Mouse (Mus musculus): ENCODE measurements around the gene Dusp9. TPM values are rescaled to one million over a fixed set of nuclear protein-coding genes. Genes with fewer than 3 reads are reported as not detected.

Dusp9 gene
- polyA plus RNA-seq, 1 experiment = 2.9 TPM

DNA sequence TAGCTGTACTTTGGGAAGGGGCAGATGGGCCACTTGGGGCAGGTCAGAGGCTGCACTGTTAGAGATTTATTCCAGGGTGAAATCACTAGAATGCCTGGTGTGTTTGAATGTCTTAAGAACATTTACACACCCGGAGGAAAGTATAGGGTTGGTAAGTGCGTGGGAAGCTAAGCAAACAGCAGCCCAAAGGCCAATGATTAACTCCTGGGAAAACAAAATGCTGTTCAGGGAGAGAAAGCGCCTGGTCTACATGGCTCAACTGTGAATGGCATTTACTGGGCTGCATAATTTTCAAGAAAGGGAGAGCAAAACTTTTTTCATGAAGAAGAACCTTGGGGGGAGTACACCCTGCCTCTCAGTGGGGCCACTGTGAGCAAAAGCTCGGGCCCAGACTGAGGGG, 25.6 kb upstream of the Dusp9 start:
- Histone ChIP-seq H3K27me3 (ENCODE audit: control insufficient read depth, insufficient read depth, insufficient read length) (peaks cover 4% of the 10 kb centered on the region), H3K36me3 (ENCODE audit: control insufficient read depth, insufficient read depth) (no peaks in the 10 kb centered on the region), H3K4me3 (no peak overlapping the region), H3ac (ENCODE audit: control insufficient read depth, insufficient read length) (no peak overlapping the region), H3K79me2 (ENCODE audit: control insufficient read depth, insufficient read depth) (no peaks in the 10 kb centered on the region), H3K4me2 (ENCODE audit: low read depth) (no peak overlapping the region)
- TF ChIP-seq TCF12 (IDR thresholded peaks at IDR 0.05; ENCODE audit: insufficient read depth, poor library complexity, severe bottlenecking) (no peak), REST (IDR thresholded peaks at IDR 0.05; ENCODE audit: insufficient read depth, insufficient read length) (no peak), POLR2A (IDR thresholded peaks at IDR 0.05; ENCODE audit: insufficient read length, low read depth) (no peak), USF1 (IDR thresholded peaks at IDR 0.05; ENCODE audit: low read depth) (no peak), SRF (IDR thresholded peaks at IDR 0.05; ENCODE audit: control insufficient read depth, insufficient read length, low read depth) (no peak), POLR2AphosphoS2 (IDR thresholded peaks at IDR 0.05; ENCODE audit: insufficient read length, low read depth) (no peak), CEBPB (IDR thresholded peaks at IDR 0.05; ENCODE audit: insufficient read depth, poor library complexity, severe bottlenecking) (no peak), MAX (IDR thresholded peaks at IDR 0.05; ENCODE audit: low read depth) (no peak), E2F4 (IDR thresholded peaks at IDR 0.05; ENCODE audit: insufficient read depth) (no peak), TCF3 (IDR thresholded peaks at IDR 0.05; ENCODE audit: insufficient read length, low read depth) (no peak), MYOD1 (IDR thresholded peaks at IDR 0.05; ENCODE audit: control insufficient read depth in 1 of 3, insufficient read length in 2 of 3, low read depth in 2 of 3) (no peak), MYOG (IDR thresholded peaks at IDR 0.05; ENCODE audit: control insufficient read depth in 1 of 3, insufficient read depth in 1 of 3, insufficient read length in 2 of 3, low read depth in 2 of 3) (no peak)

GRCm38 (mm10) chrX:73615876-73616275, 23.3 kb upstream of the Dusp9 start:
- H3K79me2 ChIP-seq (ENCODE audit: control insufficient read depth, insufficient read depth) = no peaks in the 10 kb centered on the region
- no peak overlapping the region for H3K4me2 ChIP-seq (ENCODE audit: low read depth)
- H3ac ChIP-seq (ENCODE audit: control insufficient read depth, insufficient read length) = no peak overlapping the region
- TF ChIP-seq POLR2AphosphoS2 (IDR thresholded peaks at IDR 0.05; ENCODE audit: insufficient read length, low read depth) = no peak
- no peak overlapping the region for H3K4me3 ChIP-seq
- no peaks in the 10 kb centered on the region for H3K36me3 ChIP-seq (ENCODE audit: control insufficient read depth, insufficient read depth)
- H3K27me3 ChIP-seq (ENCODE audit: control insufficient read depth, insufficient read depth, insufficient read length) = no peaks in the 10 kb centered on the region

DNA sequence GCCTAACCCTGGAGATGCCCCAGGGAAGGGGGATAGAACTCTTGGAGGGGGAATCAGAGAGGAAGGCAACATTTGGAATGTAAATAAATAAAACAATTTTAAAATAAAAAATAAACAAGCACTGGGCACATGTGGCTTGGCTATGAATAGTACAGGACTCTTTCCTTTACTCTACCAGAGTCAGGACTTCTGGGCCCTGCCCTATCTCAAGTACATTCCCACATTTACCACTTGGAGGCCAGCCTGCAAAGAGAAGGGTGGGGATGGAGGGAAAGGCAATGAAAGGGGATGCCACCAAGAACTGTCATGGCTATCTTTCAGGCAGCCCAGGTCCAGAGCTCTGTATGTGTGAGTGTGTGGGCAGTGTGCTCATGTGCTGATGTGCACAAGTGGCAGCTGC, 19.8 kb upstream of the Dusp9 start:
- Histone ChIP-seq H3K36me3 (ENCODE audit: control insufficient read depth, insufficient read depth) (no peaks in the 10 kb centered on the region), H3K4me3 (no peak overlapping the region), H3K27me3 (ENCODE audit: control insufficient read depth, insufficient read depth, insufficient read length) (no peaks in the 10 kb centered on the region), H3ac (ENCODE audit: control insufficient read depth, insufficient read length) (no peak overlapping the region), H3K4me2 (ENCODE audit: low read depth) (no peak overlapping the region), H3K79me2 (ENCODE audit: control insufficient read depth, insufficient read depth) (no peaks in the 10 kb centered on the region)
- TF ChIP-seq TCF3 (IDR thresholded peaks at IDR 0.05; ENCODE audit: insufficient read length, low read depth) (no peak), MYOD1 (IDR thresholded peaks at IDR 0.05; ENCODE audit: control insufficient read depth in 1 of 3, insufficient read length in 2 of 3, low read depth in 2 of 3) (no peak), CEBPB (IDR thresholded peaks at IDR 0.05; ENCODE audit: insufficient read depth, poor library complexity, severe bottlenecking) (no peak), MYOG (IDR thresholded peaks at IDR 0.05; ENCODE audit: control insufficient read depth in 1 of 3, insufficient read depth in 1 of 3, insufficient read length in 2 of 3, low read depth in 2 of 3) (no peak), USF1 (IDR thresholded peaks at IDR 0.05; ENCODE audit: low read depth) (no peak), E2F4 (IDR thresholded peaks at IDR 0.05; ENCODE audit: insufficient read depth) (no peak), TCF12 (IDR thresholded peaks at IDR 0.05; ENCODE audit: insufficient read depth, poor library complexity, severe bottlenecking) (no peak), POLR2A (IDR thresholded peaks at IDR 0.05; ENCODE audit: insufficient read length, low read depth) (no peak), POLR2AphosphoS2 (IDR thresholded peaks at IDR 0.05; ENCODE audit: insufficient read length, low read depth) (no peak), SRF (IDR thresholded peaks at IDR 0.05; ENCODE audit: control insufficient read depth, insufficient read length, low read depth) (no peak), MAX (IDR thresholded peaks at IDR 0.05; ENCODE audit: low read depth) (no peak), REST (IDR thresholded peaks at IDR 0.05; ENCODE audit: insufficient read depth, insufficient read length) (no peak)

- TF ChIP-seq MYOD1 (IDR thresholded peaks at IDR 0.05; ENCODE audit: control insufficient read depth in 1 of 3, insufficient read length in 2 of 3, low read depth in 2 of 3) = no peak
- no peak for TF ChIP-seq TCF12 (IDR thresholded peaks at IDR 0.05; ENCODE audit: insufficient read depth, poor library complexity, severe bottlenecking)
- TF ChIP-seq POLR2A (IDR thresholded peaks at IDR 0.05; ENCODE audit: insufficient read length, low read depth) = no peak
- TF ChIP-seq SRF (IDR thresholded peaks at IDR 0.05; ENCODE audit: control insufficient read depth, insufficient read length, low read depth) = no peak
- Histone ChIP-seq H3K36me3 (ENCODE audit: control insufficient read depth, insufficient read depth) (no peaks in the 10 kb centered on the region), H3K79me2 (ENCODE audit: control insufficient read depth, insufficient read depth) (no peaks in the 10 kb centered on the region), H3K4me3 (no peak overlapping the region), H3K4me2 (ENCODE audit: low read depth) (no peak overlapping the region), H3ac (ENCODE audit: control insufficient read depth, insufficient read length) (no peak overlapping the region), H3K27me3 (ENCODE audit: control insufficient read depth, insufficient read depth, insufficient read length) (no peaks in the 10 kb centered on the region)
Observed at GRCm38 (mm10) chrX:73619890-73620289, 19.3 kb upstream of the Dusp9 start.

DNA sequence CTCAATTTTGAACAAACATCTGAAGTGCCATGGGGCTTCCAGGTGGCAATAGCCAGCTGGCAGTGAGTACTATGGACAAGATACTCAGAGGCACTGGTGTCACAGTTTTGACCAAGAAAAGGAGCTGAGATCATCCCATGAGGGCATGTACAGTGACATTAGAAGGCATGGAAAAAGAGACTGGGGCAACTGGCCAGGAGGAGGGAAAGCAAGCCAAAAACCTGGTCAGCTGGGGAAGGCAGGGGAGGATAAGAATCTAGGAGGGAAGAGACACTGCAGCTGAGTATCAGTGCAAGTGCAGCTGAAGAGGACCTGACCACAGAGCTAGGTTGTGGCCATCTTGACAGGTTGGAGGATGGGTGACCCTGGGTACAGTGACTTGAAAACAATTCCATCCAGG, 12.2 kb upstream of the Dusp9 start:
- TF ChIP-seq CEBPB (IDR thresholded peaks at IDR 0.05; ENCODE audit: insufficient read depth, poor library complexity, severe bottlenecking) = no peak
- TF ChIP-seq REST (IDR thresholded peaks at IDR 0.05; ENCODE audit: insufficient read depth, insufficient read length) = no peak
- TF ChIP-seq TCF12 (IDR thresholded peaks at IDR 0.05; ENCODE audit: insufficient read depth, poor library complexity, severe bottlenecking) = no peak
- TF ChIP-seq E2F4 (IDR thresholded peaks at IDR 0.05; ENCODE audit: insufficient read depth) = no peak
- TF ChIP-seq MAX (IDR thresholded peaks at IDR 0.05; ENCODE audit: low read depth) = no peak
- no peak for TF ChIP-seq USF1 (IDR thresholded peaks at IDR 0.05; ENCODE audit: low read depth)
- no peak for TF ChIP-seq MYOD1 (IDR thresholded peaks at IDR 0.05; ENCODE audit: control insufficient read depth in 1 of 3, insufficient read length in 2 of 3, low read depth in 2 of 3)
- TF ChIP-seq TCF3 (IDR thresholded peaks at IDR 0.05; ENCODE audit: insufficient read length, low read depth) = no peak
- no peak for TF ChIP-seq SRF (IDR thresholded peaks at IDR 0.05; ENCODE audit: control insufficient read depth, insufficient read length, low read depth)

More for the DNA sequence above, 12.2 kb upstream of the Dusp9 start:
- H3K79me2 ChIP-seq (ENCODE audit: control insufficient read depth, insufficient read depth) = no peaks in the 10 kb centered on the region
- no peak overlapping the region for H3ac ChIP-seq (ENCODE audit: control insufficient read depth, insufficient read length)
- H3K4me2 ChIP-seq (ENCODE audit: low read depth) = no peak overlapping the region
- no peaks in the 10 kb centered on the region for H3K27me3 ChIP-seq (ENCODE audit: control insufficient read depth, insufficient read depth, insufficient read length)
- H3K36me3 ChIP-seq (ENCODE audit: control insufficient read depth, insufficient read depth) = no peaks in the 10 kb centered on the region
- no peak overlapping the region for H3K4me3 ChIP-seq
